Mouse (Mus musculus): ENCODE results near the gene Cntnap5c.
"Not testable (repeated sequence)": the region's sequence is repeated elsewhere in the genome, so short reads cannot be mapped to it uniquely, and the experiment has no call there.

Cntnap5c gene

GRCm38 (mm10) chr17:57768622-57769610 is at the start of gene Cntnap5c:
Gene Cntnap5c, plus strand, starts transcription at chr17:57769570.
- peak; percentile 86 for DNase-seq (ENCODE audit: low spot score)

GRCm38 (mm10) chr17:57742119-57742518 is 27.3 kb upstream of the Cntnap5c start, which contains the start of gene Gm21834:
Gene Gm21834, minus strand, starts transcription at chr17:57742219.
- no peak for DNase-seq (ENCODE audit: low spot score)

- no peak for DNase-seq (ENCODE audit: low spot score)
Observed at GRCm38 (mm10) chr17:57758033-57758432, 11.3 kb upstream of the Cntnap5c start.

DNA sequence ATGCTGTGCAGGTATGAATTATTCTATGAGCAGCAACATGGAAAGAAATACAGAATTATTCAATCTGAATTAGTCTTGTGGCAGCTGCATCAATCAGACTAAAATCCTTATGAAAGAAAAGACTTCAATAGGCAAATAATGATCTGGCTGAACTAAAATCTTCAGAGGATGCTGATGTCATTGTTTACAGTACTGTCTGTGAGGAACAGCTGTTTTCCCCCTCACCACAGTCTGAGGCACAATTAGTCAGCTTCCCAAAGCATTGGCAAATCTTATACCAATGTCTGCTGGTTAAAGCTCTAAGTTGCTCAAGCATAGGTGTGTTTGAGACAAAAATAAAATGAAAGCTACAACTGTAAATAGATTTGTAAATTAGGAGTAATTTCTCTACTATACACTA is 2.1 kb upstream of the Cntnap5c start:
- DNase-seq (ENCODE audit: low spot score) = no peak

DNA sequence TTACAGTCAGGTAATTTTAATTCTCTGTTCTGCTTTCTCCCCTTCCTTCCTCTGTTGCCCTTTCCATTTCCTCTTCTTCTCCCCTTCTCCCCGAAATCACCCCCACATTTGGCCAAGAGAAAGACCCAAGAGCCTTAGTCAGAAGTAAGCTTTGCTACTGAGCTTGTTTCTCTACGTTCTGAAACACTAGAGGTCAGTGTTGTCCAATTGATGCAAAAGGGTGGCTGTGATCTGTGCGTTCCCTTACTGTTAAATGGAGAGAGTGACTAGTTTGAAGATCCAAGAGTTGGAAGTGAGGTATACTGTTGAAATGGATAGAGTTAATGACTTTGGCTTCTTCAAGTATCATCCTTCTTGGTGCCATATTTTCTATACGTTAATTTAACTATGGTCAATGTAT is 1.5 kb downstream of the Cntnap5c start:
- peak; percentile 53 for DNase-seq (ENCODE audit: low spot score)

DNA sequence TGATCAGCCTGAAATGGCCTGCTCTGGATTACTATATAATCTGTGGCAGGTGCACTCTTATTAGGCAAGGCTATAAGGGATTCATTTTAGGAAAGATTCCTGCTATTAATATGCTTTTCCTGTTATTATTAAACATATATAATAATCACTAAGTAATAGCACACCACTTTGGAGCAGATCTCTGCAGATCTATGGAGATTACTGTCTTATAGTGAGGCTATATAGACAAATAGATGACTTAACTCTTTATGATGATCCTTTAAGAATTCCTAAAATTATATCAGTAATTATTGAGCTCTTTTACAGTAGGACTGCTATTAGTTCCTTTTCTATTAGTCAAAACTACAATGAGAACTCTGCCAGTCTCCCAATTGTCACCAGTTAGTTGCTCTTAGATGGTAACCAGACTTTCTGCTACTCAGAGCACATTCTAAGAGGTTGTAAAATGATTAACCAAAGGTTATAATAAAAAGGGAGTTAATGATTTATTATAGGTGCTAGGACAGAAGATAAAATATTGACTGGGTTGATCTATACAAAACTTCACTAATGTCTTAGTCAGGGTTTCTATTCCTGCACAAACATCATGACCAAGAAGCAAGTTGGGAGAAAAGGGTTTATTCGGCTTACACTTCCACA is 18.9 kb downstream of the Cntnap5c start:
- no peak for DNase-seq (ENCODE audit: low spot score)

DNA sequence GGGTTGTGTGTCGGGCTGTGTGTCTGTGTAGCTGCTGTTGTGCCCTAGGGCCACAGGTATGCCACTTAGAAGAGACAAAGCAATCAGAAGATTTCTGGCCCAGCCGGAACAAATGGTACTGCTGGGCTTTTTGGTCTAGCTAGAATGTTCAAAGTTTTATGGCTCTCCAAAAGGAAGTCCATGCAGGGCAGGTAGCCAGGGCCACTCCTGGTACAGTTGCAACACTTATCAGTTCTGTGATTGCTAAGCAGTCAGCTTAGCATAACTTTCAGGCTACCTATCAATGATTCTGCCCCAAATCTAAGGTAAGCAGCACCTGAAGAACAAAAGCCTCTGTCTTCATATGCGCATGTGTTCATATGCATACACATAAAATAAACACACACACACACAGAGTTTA is 26.0 kb downstream of the Cntnap5c start:
- DNase-seq (ENCODE audit: low spot score) = no peak

- no peak for DNase-seq (ENCODE audit: low spot score)
Observed at GRCm38 (mm10) chr17:57796668-57797311, 27.4 kb downstream of the Cntnap5c start.

GRCm38 (mm10) chr17:57799414-57799985 is 30.1 kb downstream of the Cntnap5c start:
- peak; percentile 2 for DNase-seq (ENCODE audit: low spot score)

DNA sequence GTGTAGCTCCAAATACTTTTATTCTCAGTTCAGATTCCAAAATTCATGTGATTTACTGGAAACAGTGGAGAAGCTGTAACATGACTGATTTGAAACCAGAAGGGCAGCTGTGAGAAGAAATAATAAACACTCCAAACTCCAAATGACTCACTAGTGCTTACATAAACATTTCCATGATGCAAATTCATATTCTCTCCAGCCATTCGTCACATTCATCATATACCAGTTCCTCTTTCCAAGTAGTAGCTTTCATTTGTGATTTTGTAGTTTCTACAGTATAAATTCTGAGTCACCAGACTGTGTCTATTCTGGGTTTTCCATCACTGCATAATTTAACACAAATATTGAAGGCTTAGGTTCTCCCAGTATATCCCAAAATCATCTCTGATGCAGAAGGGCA is 31.8 kb downstream of the Cntnap5c start:
- no peak for DNase-seq (ENCODE audit: low spot score)

GRCm38 (mm10) chr17:57837090-57837971 is 68.0 kb downstream of the Cntnap5c start:
- no peak for DNase-seq (ENCODE audit: low spot score)

DNA sequence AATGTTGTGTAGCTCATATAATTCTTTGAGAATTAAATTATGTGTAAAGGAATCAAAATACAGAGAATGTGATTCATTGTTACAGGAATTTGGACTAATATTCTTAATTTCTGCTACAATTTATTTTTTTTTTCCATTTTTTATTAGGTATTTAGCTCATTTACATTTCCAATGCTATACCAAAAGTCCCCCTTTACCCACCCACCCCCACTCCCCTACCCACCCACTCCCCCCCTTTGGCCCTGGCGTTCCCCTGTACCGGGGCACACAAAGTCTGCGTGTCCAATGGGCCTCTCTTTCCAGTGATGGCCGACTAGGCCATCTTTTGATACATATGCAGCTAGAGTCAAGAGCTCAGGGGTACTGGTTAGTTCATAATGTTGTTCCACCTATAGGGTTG is 86.4 kb downstream of the Cntnap5c start:
- not testable (repeated sequence) for DNase-seq (ENCODE audit: low spot score)

GRCm38 (mm10) chr17:57865996-57866395 is 96.6 kb downstream of the Cntnap5c start:
- no peak for DNase-seq (ENCODE audit: low spot score)

GRCm38 (mm10) chr17:57887742-57888389 is 118.5 kb downstream of the Cntnap5c start:
- DNase-seq (ENCODE audit: low spot score) = no peak

GRCm38 (mm10) chr17:57911770-57912293 is 142.5 kb downstream of the Cntnap5c start:
- DNase-seq (ENCODE audit: low spot score) = no peak

DNA sequence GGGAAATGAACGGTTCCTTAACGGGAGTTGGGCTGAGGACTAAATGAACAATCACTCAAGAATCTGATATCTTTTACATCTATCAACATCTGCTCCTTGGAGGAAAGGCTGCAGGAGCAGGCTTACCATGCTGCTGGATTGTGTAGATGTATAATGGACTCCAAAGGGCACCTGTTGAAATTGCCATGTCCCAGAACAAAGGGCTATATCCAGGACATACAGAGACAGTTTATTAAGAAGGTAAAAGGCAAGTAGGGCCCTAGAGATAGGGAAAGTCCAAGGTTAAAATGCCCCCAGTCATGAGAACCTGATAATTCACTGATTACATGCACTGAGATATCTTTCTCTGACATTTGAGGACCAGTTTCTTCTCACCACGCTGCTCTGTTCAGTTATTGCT is 214.9 kb downstream of the Cntnap5c start:
- DNase-seq (ENCODE audit: low spot score) = no peak

- DNase-seq (ENCODE audit: low spot score) = peak; percentile 22
Observed at GRCm38 (mm10) chr17:57988420-57988819, 219.1 kb downstream of the Cntnap5c start.

DNA sequence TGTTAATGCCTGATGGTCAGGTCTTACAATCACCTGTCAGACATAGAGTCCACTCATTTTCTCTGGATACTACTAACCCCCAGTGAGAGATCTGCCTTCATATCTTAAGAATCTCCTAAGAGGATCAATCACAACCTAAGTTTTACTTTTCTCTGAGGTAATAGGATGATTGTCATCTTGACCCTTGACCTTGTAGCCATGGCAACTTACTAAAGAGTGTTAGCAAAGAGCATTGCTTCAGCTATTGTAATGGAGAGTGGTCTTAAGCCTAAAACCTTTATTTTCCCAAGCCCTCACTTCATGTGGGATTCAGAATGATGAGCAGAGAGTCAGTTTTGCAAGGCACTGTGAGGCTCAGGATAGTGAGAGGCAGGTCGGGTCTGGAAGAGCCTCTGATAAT is 227.1 kb downstream of the Cntnap5c start:
- peak; percentile 24 for DNase-seq (ENCODE audit: low spot score)

- no peak for DNase-seq (ENCODE audit: low spot score)
Observed at GRCm38 (mm10) chr17:57999080-57999479, 229.7 kb downstream of the Cntnap5c start.

- no peak for DNase-seq (ENCODE audit: low spot score)
Observed at GRCm38 (mm10) chr17:58002845-58003244, 233.5 kb downstream of the Cntnap5c start.
